Mouse (Mus musculus) testis, postnatal 14 days (tissue): ENCODE data around the gene Usp6nl.

ENCODE experiments used
- DNase-seq: peaks from one replicate; pipeline ENCODE4 v3.0.0; 2021; ENCODE audit warnings: low spot score

The Usp6nl gene

GRCm38 (mm10) chr2:6367497-6367896, 45.0 kb downstream of the Usp6nl start:
- no peak for DNase-seq

DNA sequence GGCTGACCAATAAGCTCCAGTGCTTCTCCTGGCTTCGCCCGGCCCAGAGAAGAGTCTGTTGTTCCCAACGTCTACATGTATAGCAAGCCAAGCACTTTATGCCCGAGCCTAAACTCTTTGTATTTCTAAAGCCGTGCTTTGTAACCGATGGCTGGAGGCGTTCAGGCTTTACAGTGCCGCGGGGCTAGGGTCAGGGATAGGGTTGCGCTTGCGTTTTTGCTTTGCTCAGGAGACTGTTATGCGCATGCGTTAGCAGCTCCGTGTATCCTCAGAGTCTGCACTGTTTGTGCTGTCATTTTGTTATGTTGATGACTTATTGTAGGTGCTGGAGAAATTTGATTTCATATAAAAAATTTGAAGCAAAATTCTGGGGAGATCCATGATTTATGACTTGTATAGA, 51.7 kb downstream of the Usp6nl start:
- DNase-seq, result no peak

DNA sequence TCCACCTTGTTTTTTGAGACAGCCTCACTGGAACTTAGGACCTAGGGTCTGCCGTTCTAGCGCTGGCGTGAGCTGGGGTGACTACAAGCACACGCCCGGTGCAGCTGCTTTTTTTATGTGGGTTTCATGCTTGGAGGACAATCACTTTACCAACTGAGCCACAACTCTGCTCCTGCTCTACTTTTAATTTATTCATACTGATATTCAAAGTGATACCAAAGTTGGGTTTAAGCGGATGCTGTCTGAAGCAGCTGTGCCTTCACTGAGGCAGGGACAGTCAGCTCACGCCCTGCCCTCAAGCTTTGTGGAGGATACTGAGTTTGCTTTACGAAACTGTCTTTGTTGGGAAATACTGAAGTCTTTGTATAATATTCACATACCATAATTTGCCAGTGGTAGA, 53.6 kb downstream of the Usp6nl start:
- no peak for DNase-seq

- no peak for DNase-seq
Observed at GRCm38 (mm10) chr2:6376941-6377340, 54.5 kb downstream of the Usp6nl start.

GRCm38 (mm10) chr2:6378590-6379205, 56.2 kb downstream of the Usp6nl start:
- no peak for DNase-seq

- no peak for DNase-seq
Observed at GRCm38 (mm10) chr2:6379731-6380212, 57.3 kb downstream of the Usp6nl start.

GRCm38 (mm10) chr2:6380401-6380800, 57.9 kb downstream of the Usp6nl start:
- DNase-seq, result no peak

GRCm38 (mm10) chr2:6384407-6385146, 62.1 kb downstream of the Usp6nl start:
- no peak for DNase-seq

GRCm38 (mm10) chr2:6389162-6389561, 66.7 kb downstream of the Usp6nl start:
- DNase-seq, result no peak

- DNase-seq, result no peak
Observed at GRCm38 (mm10) chr2:6391261-6391660, 68.8 kb downstream of the Usp6nl start.

DNA sequence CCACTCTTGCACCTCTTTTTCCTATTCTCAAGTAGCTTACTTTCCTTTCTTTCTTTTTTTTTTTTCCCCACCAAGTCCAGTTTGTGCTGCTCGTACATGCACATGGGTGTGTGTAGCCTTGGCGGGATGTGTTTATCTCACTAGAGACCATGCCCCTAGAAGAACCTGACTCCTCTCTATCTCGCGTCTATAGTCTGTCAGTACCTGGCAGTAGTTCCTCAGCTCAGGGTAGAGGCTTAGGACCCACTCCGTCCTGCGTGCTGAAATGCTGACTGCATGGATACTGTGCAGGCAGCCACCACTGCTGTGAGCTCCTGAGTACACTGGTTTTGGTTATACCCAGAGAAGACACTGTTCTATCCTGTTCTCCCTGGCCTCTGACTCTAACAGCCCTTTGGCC, 69.5 kb downstream of the Usp6nl start:
- no peak for DNase-seq

GRCm38 (mm10) chr2:6395851-6396625, 73.6 kb downstream of the Usp6nl start:
- no peak for DNase-seq

GRCm38 (mm10) chr2:6396626-6397146, 74.2 kb downstream of the Usp6nl start:
- DNase-seq, result no peak

- DNase-seq, result no peak
Observed at GRCm38 (mm10) chr2:6397166-6397565, 74.7 kb downstream of the Usp6nl start.

DNA sequence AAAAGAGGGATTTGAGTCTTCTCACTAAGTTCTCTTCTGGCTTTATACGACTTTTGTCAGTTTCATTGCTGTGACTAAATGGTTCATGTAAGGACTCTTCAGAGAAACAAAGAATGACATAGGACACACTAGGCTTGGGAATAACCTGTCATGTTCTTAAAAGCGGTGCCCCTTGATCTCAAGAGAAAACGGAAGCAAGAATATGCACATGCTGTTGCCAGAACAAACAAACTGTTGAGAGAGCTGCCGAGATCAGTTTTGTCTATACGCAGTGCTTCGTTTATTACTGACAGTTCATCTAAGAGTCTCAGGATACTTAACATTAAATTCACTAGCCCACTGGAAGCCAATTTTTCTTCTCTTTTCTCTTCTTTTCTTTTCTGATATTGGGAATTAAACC, 76.4 kb downstream of the Usp6nl start:
- DNase-seq, result no peak

DNA sequence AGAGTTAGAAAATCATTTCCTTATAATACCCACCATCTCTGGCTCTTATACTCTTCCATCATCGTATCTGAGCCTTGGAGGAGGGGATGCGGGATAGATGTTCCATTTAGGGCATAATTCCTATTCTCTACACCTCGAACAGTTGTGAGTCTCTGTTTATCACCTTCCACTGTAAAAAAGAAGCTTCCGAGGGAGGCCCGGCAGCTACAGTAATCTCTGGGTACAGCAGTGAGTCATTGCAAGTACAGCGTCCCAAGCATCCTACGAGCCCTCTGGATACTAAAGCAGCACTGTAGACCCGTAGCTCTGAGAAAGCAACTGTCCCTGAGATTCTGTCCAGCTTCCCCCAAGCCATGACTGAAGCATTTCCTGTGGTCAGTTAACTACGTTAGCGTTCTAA, 78.6 kb downstream of the Usp6nl start:
- DNase-seq, result no peak

DNA sequence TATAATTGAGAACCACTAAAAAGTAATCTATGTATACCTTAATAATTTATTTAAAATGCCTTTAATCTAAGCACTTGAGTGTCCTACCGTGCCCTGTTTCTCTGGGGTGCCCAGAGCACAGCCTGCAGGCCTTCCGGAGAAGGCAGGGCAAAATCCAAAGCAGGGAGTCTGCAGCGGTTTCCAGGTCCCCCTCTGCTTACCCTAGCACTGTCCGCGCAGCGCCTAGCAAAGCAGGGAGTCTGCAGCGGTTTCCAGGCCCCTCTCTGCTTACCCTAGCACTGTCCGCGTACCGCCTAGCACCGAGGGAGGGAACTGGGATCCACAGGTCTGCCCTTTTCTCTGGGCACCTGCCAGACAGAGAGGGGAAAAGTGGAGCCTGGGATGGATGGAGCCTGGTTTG, 80.9 kb downstream of the Usp6nl start:
- DNase-seq, result peak; percentile 26

DNA sequence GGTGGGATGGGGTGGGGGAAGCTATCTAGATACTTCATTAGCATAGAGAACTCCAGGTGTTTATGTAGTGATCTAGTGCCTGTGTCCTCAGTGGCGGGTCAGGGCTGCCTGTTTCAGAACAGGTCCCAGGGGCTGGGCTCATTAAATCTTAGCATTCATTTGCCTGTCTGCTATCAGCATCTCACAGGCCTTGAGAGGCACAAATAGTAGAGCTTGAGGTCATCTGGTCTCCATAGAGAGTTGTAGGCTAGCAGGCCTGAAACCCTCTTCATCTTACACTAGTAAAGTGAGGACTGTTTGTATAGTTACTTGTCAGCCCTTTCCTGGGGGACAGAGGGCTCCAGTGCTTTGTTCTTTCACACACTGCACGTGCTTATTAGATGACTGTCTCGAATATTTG, 81.5 kb downstream of the Usp6nl start:
- no peak for DNase-seq

DNA sequence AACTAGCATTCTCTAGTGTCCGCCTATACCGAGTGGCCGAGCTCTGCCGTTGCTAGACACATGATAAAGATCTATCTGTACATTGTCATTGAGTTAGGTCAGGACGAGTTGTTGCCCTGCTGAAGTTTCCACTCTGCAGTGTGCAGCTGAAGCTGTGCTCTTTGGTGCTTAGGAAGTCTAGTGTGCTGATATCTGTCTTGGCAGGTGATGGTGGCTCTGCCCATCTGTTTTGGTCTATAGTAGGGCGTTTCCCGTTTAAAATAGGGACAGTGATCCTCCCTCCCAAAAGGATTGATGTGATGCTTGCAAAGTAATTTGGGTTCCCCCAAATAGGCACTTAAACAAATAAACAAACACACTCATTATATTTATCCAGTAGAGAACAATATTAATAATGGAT, 82.2 kb downstream of the Usp6nl start:
- DNase-seq, result no peak

DNA sequence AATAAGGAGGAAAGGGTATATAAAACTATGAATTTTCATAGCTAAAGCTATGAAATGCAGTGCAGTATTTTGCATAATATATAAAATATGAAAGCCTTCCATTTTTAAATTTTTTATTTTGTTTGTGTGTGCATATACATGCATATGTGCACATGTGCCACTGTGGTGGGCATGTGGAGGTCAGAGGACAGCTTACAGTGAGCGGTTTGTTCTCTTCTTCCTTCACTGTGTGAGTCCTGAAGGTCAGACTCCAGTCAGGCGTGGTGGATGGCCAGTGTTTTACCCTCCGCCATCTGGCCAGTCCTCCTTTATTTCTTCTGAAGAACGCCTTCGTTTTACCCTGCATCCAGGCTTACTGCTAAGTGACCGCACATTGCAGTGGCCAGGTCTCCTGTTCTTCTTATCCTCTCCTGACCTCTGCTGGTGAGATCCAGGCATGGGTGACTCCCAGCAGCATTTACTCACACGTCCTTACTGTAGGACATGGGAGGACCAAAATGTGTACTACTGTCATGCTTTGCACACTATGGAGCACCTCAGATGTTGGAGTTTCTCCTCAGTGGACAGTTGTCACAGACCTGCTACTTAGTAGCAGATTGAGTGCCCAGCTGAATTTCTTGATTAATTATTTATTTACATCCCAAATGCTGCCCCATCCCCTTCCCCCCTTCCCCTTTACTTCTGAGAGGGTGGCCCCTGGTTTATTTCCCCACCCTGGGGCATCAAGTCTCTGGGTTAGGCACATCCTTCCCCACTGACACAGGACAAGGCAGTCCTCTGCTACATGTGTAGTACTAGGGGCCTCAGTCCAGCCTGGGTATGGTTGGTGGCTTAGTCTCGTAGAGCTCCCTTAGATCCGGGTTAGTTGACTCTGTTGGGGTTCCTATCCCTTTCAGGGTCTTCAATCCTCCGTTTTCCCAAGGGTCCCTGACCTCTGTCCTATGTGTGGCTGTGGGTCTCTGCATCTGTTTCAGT, 82.9 kb downstream of the Usp6nl start:
- peak; percentile 49 for DNase-seq

DNA sequence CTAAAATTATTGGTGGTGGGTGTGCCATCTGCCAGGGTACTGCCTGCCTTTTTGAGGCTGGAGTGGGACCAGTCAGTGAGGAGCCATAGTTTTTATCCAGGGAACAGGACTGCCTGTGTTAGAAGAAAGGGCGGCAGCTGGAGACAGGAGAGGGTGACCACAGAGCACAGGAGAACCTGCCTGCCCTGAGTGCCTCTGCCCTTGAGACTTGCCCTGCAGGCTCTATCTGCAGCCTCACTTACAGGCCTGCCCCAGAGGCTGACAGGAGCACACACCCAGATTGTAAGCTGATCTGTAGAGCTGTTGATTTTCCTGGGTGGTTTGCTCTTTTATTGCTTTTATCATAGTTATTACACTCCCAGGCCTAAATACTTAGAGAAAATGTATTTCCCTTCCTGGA, 85.2 kb downstream of the Usp6nl start:
- DNase-seq, result no peak

DNA sequence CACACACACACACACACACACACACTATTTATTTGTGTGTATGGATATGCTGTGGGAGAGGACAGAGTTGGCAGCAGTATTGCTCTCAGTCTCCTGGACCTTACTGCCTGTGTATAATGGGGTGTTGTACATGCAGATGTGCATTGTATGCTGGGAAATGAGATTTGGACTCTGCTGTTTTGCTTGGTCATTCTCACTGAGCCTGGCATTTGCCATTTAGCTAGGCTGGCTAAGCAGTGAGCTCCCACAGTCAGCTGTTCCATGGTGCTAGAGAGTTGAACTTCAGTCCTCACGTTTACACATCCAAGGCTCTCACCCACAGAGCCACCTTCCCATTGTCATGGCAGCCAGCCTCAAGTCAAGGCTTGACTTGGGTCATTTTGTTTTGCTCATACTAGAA, 90.2 kb downstream of the Usp6nl start:
- no peak for DNase-seq
